7 mouse cellular contexts compared by ENCODE assay signal in the genomic region with DNA sequence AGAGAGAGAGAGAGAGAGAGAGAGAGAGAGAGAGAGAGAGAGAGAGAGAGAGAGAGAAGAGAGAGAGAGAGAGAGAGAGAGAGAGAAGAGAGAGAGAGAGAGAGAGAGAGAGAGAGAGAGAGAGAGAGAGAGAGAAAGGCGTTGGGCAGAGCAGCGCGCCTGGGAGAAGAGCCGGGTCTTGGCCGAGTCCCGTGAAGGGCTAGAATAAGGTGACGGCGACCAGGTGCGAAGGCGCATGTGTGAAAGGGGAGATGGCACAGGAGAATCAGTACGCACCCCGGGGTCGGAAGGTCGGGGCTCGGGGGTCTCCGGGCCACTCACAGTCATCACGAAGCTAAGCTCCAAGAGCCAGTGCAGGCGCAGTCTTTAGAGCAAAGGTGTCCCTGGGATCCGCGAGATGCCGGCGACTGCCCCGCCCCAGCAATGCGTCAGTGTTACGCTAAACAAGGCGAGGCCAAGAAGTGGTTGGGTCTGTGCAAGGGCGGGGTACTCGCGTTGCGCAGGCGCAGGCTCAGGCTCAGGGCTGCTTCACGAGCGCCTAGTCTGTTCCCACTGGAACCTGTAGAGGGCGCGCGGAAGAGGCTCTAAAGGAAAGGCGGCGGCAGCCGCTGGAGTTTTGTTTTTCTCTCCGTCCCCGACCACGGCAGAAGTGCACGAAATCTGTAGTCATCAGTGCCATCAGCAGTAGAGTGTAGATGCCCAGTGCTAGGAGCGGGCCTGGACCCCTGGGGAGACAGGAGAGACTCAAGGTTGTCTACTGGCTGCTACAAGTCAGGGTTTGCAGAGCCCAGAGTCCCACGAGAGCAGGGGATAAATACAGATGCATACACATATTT. TPM values are rescaled to one million over a fixed set of nuclear protein-coding genes. Genes with fewer than 3 reads are reported as not detected.
A peak's percentile ranks its signal among the peaks of the same experiment; 100 is the strongest.
DNase-seq lines count a peak whose midpoint lies in the region; ATAC-seq and TF ChIP-seq lines count a peak whose summit lies in the region.

No protein-coding gene starts in this region.

- TF ChIP-seq CTCF in intestine, postnatal 0 days (IDR thresholded peaks at IDR 0.05; ENCODE audit: low read depth), result peak; percentile 91
- peak; percentile 89 for TF ChIP-seq CTCF in small intestine, adult 2 months (IDR thresholded peaks at IDR 0.05; ENCODE audit: extremely low read depth, insufficient read length, insufficient replicate concordance, low read depth, low read length)

- peak; percentile 87 for TF ChIP-seq POLR2A in small intestine, adult 2 months (IDR thresholded peaks at IDR 0.05; ENCODE audit: low read depth, low read length)

- peak; percentile 98 for DNase-seq in adrenal gland, adult 2 months
- DNase-seq in embryo, embryonic 11.5 days (ENCODE audit: low read depth, low spot score), result peak; percentile 97
- DNase-seq in gastrocnemius, postnatal 4 days (ENCODE audit: low spot score in 2 of 2), result peak; percentile 93 to 98
- DNase-seq in left cerebral cortex, postnatal 4 days, result peak; percentile 98

- peaks cover 22% of the 10 kb centered on the region for H3K36me3 ChIP-seq in intestine, postnatal 0 days (ENCODE audit: control insufficient read depth, insufficient read depth)
- peaks cover 30% of the 10 kb centered on the region for H3K36me3 ChIP-seq in midbrain, embryonic 12.5 days
- peaks cover 15% of the 10 kb centered on the region for H3K36me3 ChIP-seq in small intestine, adult 2 months (ENCODE audit: control insufficient read depth, insufficient read depth, low read length)

- H3K9ac ChIP-seq in intestine, postnatal 0 days (ENCODE audit: low read depth, low read length), result peak overlapping the region; percentile 55
- H3K9ac ChIP-seq in midbrain, embryonic 12.5 days (replicated peaks), result peak overlapping the region; percentile 77

- no peaks in the 10 kb centered on the region; the same call in 1 of the 2 replicates for H3K4me1 ChIP-seq in intestine, postnatal 0 days (replicated peaks; ENCODE audit: control insufficient read depth, insufficient read depth, low read length)
- H3K4me1 ChIP-seq in midbrain, embryonic 12.5 days, result peaks cover 52% of the 10 kb centered on the region
- peaks cover 19% of the 10 kb centered on the region; the same call in 1 of the 2 replicates for H3K4me1 ChIP-seq in small intestine, adult 2 months (ENCODE audit: control insufficient read depth, insufficient read depth, insufficient read length, low read length)

- no peaks in the 10 kb centered on the region for H3K27me3 ChIP-seq in intestine, postnatal 0 days (replicated peaks; ENCODE audit: control insufficient read depth, insufficient read depth, low read length)
- H3K27me3 ChIP-seq in midbrain, embryonic 12.5 days, result no peaks in the 10 kb centered on the region
- H3K27me3 ChIP-seq in small intestine, adult 2 months (ENCODE audit: control insufficient read depth, insufficient read depth, low read length), result no peaks in the 10 kb centered on the region

- H3K27ac ChIP-seq in intestine, postnatal 0 days (ENCODE audit: low read depth, low read length), result peak overlapping the region; percentile 69
- H3K27ac ChIP-seq in midbrain, embryonic 12.5 days (replicated peaks), result peak overlapping the region; percentile 82
- H3K27ac ChIP-seq in small intestine, adult 2 months (ENCODE audit: insufficient read depth, low read depth, low read length), result peak overlapping the region; percentile 78

- H3K9me3 ChIP-seq in intestine, postnatal 0 days (ENCODE audit: control insufficient read depth), result no peaks in the 10 kb centered on the region
- no peaks in the 10 kb centered on the region for H3K9me3 ChIP-seq in midbrain, embryonic 12.5 days

- H3K4me2 ChIP-seq in intestine, postnatal 0 days (replicated peaks; ENCODE audit: low read depth), result peak overlapping the region; percentile 67
- H3K4me2 ChIP-seq in midbrain, embryonic 12.5 days (replicated peaks), result peak overlapping the region; percentile 86

- ATAC-seq in intestine, postnatal 0 days, result peak; percentile 95
- ATAC-seq in midbrain, embryonic 12.5 days (ENCODE audit: low FRiP score, low read depth), result peak; percentile 96

- intact Hi-C loops in left cerebral cortex, postnatal 4 days (cut with DNase I), result no loop called here

- WGBS in intestine, postnatal 0 days, result 1% methylated on average over 44 of the region's 45 CpGs
- WGBS in midbrain, embryonic 12.5 days, result under 1% methylated on average over 45 of the region's 45 CpGs
- WGBS in small intestine, adult 2 months, result under 1% methylated on average over 45 of the region's 45 CpGs

- peak overlapping the region; percentile 59 for H3K4me3 ChIP-seq in intestine, postnatal 0 days (ENCODE audit: low read depth, low read length)
- peak overlapping the region; percentile 68 for H3K4me3 ChIP-seq in midbrain, embryonic 12.5 days
- H3K4me3 ChIP-seq in small intestine, adult 2 months (ENCODE audit: low read depth, low read length), result peak overlapping the region; percentile 93

RNA-seq across cellular contexts. Expression of gene Unc45a, which starts 0.8 kb away (rescaled TPM):
- 10 to 100 TPM; 66.5 to 73.0 TPM for total RNA-seq in adrenal gland, adult 2 months (2021)
- 69.1 and 76.9 TPM in 2 replicates for polyA plus RNA-seq in adrenal gland, adult 2 months (2012; rRNA removed)
- 10 to 100 TPM; 18.4 to 19.4 TPM for total RNA-seq in gastrocnemius, postnatal 4 days (2021)
- polyA plus RNA-seq in intestine, postnatal 0 days (2015; fragmentation: Nextera tagmentation; extraction: Ambion mirVana), result 19.7 and 20.0 TPM in 2 replicates
- 10 to 100 TPM; 63.0 to 63.3 TPM for total RNA-seq in left cerebral cortex, postnatal 4 days (2021)
- polyA plus RNA-seq in midbrain, embryonic 12.5 days (2016; fragmentation: Nextera tagmentation; extraction: Ambion mirVana), result 51.4 and 54.9 TPM in 2 replicates
- 37.1 and 66.6 TPM in 2 replicates for polyA plus RNA-seq in small intestine, adult 2 months (2012; rRNA removed)

RNA-seq across cellular contexts. Expression of gene Hddc3, which starts 2.9 kb away (rescaled TPM):
- total RNA-seq in adrenal gland, adult 2 months (2021), result 10 to 100 TPM; 45.5 to 50.8 TPM
- 25.1 and 36.4 TPM in 2 replicates for polyA plus RNA-seq in adrenal gland, adult 2 months (2012; rRNA removed)
- total RNA-seq in gastrocnemius, postnatal 4 days (2021), result 10 to 100 TPM; 48.0 to 48.3 TPM
- polyA plus RNA-seq in intestine, postnatal 0 days (2015; fragmentation: Nextera tagmentation; extraction: Ambion mirVana), result 8.3 and 8.8 TPM in 2 replicates
- total RNA-seq in left cerebral cortex, postnatal 4 days (2021), result 10 to 100 TPM; 49.2 to 50.8 TPM
- polyA plus RNA-seq in midbrain, embryonic 12.5 days (2016; fragmentation: Nextera tagmentation; extraction: Ambion mirVana), result 24.3 and 24.8 TPM in 2 replicates
- polyA plus RNA-seq in small intestine, adult 2 months (2012; rRNA removed), result 5.2 and 7.2 TPM in 2 replicates

RNA-seq across cellular contexts. Expression of gene Rccd1, which starts 15.8 kb away (rescaled TPM):
- total RNA-seq in adrenal gland, adult 2 months (2021), result 10 to 100 TPM in 1 of 2 experiments, 1 to 10 TPM in 1; 7.4 to 10.5 TPM
- 9.0 and 12.9 TPM in 2 replicates for polyA plus RNA-seq in adrenal gland, adult 2 months (2012; rRNA removed)
- total RNA-seq in gastrocnemius, postnatal 4 days (2021), result 10 to 100 TPM in 1 of 2 experiments, 1 to 10 TPM in 1; 9.4 to 10.4 TPM
- 3.2 and 4.4 TPM in 2 replicates for polyA plus RNA-seq in intestine, postnatal 0 days (2015; fragmentation: Nextera tagmentation; extraction: Ambion mirVana)
- 10 to 100 TPM; 16.9 to 22.8 TPM for total RNA-seq in left cerebral cortex, postnatal 4 days (2021)
- polyA plus RNA-seq in midbrain, embryonic 12.5 days (2016; fragmentation: Nextera tagmentation; extraction: Ambion mirVana), result 14.2 and 16.2 TPM in 2 replicates
- polyA plus RNA-seq in small intestine, adult 2 months (2012; rRNA removed), result 3.0 and 3.3 TPM in 2 replicates

RNA-seq across cellular contexts. Expression of gene Man2a2, which starts 31.2 kb away (rescaled TPM):
- total RNA-seq in adrenal gland, adult 2 months (2021), result 10 to 100 TPM; 77.2 to 99.3 TPM
- 252 and 304 TPM in 2 replicates for polyA plus RNA-seq in adrenal gland, adult 2 months (2012; rRNA removed)
- total RNA-seq in gastrocnemius, postnatal 4 days (2021), result 10 to 100 TPM; 87.2 to 91.1 TPM
- polyA plus RNA-seq in intestine, postnatal 0 days (2015; fragmentation: Nextera tagmentation; extraction: Ambion mirVana), result 4.8 and 5.3 TPM in 2 replicates
- 100 to 1,000 TPM; 112 to 121 TPM for total RNA-seq in left cerebral cortex, postnatal 4 days (2021)
- 23.1 and 26.0 TPM in 2 replicates for polyA plus RNA-seq in midbrain, embryonic 12.5 days (2016; fragmentation: Nextera tagmentation; extraction: Ambion mirVana)
- polyA plus RNA-seq in small intestine, adult 2 months (2012; rRNA removed), result 16.8 and 30.2 TPM in 2 replicates

RNA-seq across cellular contexts. Expression of gene Prc1, which starts 45.8 kb away (rescaled TPM):
- 1 to 10 TPM; 4.0 to 5.3 TPM for total RNA-seq in adrenal gland, adult 2 months (2021)
- 2.3 and 3.8 TPM in 2 replicates for polyA plus RNA-seq in adrenal gland, adult 2 months (2012; rRNA removed)
- 10 to 100 TPM; 40.0 to 41.4 TPM for total RNA-seq in gastrocnemius, postnatal 4 days (2021)
- 32.5 TPM in 2 replicates for polyA plus RNA-seq in intestine, postnatal 0 days (2015; fragmentation: Nextera tagmentation; extraction: Ambion mirVana)
- total RNA-seq in left cerebral cortex, postnatal 4 days (2021), result 10 to 100 TPM; 16.5 to 18.0 TPM
- 175 and 180 TPM in 2 replicates for polyA plus RNA-seq in midbrain, embryonic 12.5 days (2016; fragmentation: Nextera tagmentation; extraction: Ambion mirVana)
- polyA plus RNA-seq in small intestine, adult 2 months (2012; rRNA removed), result 6.6 and 15.0 TPM in 2 replicates

Comparison
In these comparisons a context has a peak if more than half of its experiments do, and no peak if none do; other contexts are left out.
1. Peak in every context shown above with its lines: DNase-seq, ATAC-seq, H3K4me3 ChIP-seq and H3K27ac ChIP-seq.